Mouse (Mus musculus) erythroblast, embryonic 14.5 days (primary cell): ENCODE measurements around the gene Gli2.

Source experiments
- GATA1 ChIP-seq: IDR thresholded peaks from 2 replicates; pipeline ENCODE4 v1.6.1; 2012; ENCODE audit warnings: low read length, inconsistent platforms, mixed read lengths
- TAL1 ChIP-seq: IDR thresholded peaks from 3 replicates; pipeline ENCODE4 v1.6.1; 2012; ENCODE audit warnings: low read length, inconsistent platforms, mixed read lengths

DNA sequence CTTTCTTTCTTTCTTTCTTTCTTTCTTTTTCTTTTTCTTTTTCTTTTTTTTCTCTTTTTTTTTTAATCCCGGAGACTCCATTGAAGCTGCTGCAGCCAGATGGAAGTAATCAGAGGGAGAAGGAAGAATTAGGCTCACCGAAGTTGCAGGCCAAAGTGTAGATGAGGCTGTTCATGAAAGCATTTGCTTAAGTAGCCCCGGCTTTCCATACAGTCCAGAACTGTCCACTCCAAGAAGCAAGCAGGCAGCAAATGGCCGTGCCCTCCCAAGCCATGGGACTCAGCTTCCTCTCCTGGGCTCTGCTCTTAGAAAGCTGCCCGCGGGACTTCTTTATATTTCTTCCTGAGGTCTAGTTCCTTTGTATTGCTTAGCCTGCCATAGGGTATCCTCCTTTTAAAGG is 1.0 kb upstream of the Gli2 start:
- no peak for TF ChIP-seq GATA1
- no peak for TF ChIP-seq TAL1
